Mouse (Mus musculus): ENCODE data around the gene Asic5. TPM values are rescaled to one million over a fixed set of nuclear protein-coding genes. Genes with fewer than 3 reads are reported as not detected.

Gene Asic5
- polyA plus RNA-seq (2012; rRNA removed): not detected in 2 replicates
- polyA plus RNA-seq (2014; fragmentation: Nextera tagmentation; extraction: Ambion mirVana): not detected in 2 replicates

- TF ChIP-seq POLR2A (IDR thresholded peaks at IDR 0.05; ENCODE audit: borderline replicate concordance, extremely low read depth, insufficient read depth, insufficient read length): no peak
- no peak within 1 kb of the TSS for H3K4me3 ChIP-seq (replicated peaks; ENCODE audit: low read length)
- WGBS: 86% methylated on average over 5 of the region's 5 CpGs
Observed at GRCm38 (mm10) chr3:81981990-81982389, at the start of gene Asic5. Gene Asic5 (plus strand): TSS chr3:81982290.

GRCm38 (mm10) chr3:81933348-81933747, 48.7 kb upstream of the Asic5 start:
- Histone ChIP-seq H3K4me1 (ENCODE audit: control insufficient read depth, insufficient read depth, low read length) (no peaks in the 10 kb centered on the region), H3K4me2 (replicated peaks; ENCODE audit: low read depth, low read length, severe bottlenecking) (no peak overlapping the region), H3K9ac (ENCODE audit: low read depth, low read length, severe bottlenecking) (no peak overlapping the region), H3K36me3 (ENCODE audit: control insufficient read depth, insufficient read depth, low read length) (no peaks in the 10 kb centered on the region), H3K27me3 (ENCODE audit: control insufficient read depth, insufficient read depth, low read length) (no peaks in the 10 kb centered on the region), H3K9me3 (ENCODE audit: control insufficient read depth, low read length) (no peaks in the 10 kb centered on the region), H3K4me3 (replicated peaks; ENCODE audit: low read length) (no peak overlapping the region), H3K27ac (replicated peaks; ENCODE audit: low read depth, low read length) (no peak overlapping the region)
- ATAC-seq (ENCODE audit: low FRiP score, low read depth): no peak
- WGBS: 75% methylated on average over 4 of the region's 4 CpGs
- DNase-seq (ENCODE audit: low spot score): no peak
- TF ChIP-seq POLR2A (IDR thresholded peaks at IDR 0.05; ENCODE audit: borderline replicate concordance, extremely low read depth, insufficient read depth, insufficient read length): no peak

More at GRCm38 (mm10) chr3:81981990-81982389, at the start of gene Asic5:
- H3K27me3 ChIP-seq (ENCODE audit: control insufficient read depth, insufficient read depth, low read length): no peaks in the 10 kb centered on the region
- no peaks in the 10 kb centered on the region for H3K36me3 ChIP-seq (ENCODE audit: control insufficient read depth, insufficient read depth, low read length)
- ATAC-seq (ENCODE audit: low FRiP score, low read depth) (no peak), DNase-seq (ENCODE audit: low spot score) (no peak)
- no peak within 1 kb of the TSS for H3K4me2 ChIP-seq (replicated peaks; ENCODE audit: low read depth, low read length, severe bottlenecking)
- H3K9ac ChIP-seq (ENCODE audit: low read depth, low read length, severe bottlenecking): no peak within 1 kb of the TSS
- no peaks in the 10 kb centered on the region for H3K4me1 ChIP-seq (ENCODE audit: control insufficient read depth, insufficient read depth, low read length)
- H3K9me3 ChIP-seq (ENCODE audit: control insufficient read depth, low read length): no peaks in the 10 kb centered on the region
- no peak within 1 kb of the TSS for H3K27ac ChIP-seq (replicated peaks; ENCODE audit: low read depth, low read length)

GRCm38 (mm10) chr3:81938924-81939323, 43.2 kb upstream of the Asic5 start:
- no peak for TF ChIP-seq POLR2A (IDR thresholded peaks at IDR 0.05; ENCODE audit: borderline replicate concordance, extremely low read depth, insufficient read depth, insufficient read length)
- Histone ChIP-seq H3K4me1 (ENCODE audit: control insufficient read depth, insufficient read depth, low read length) (no peaks in the 10 kb centered on the region), H3K4me2 (replicated peaks; ENCODE audit: low read depth, low read length, severe bottlenecking) (no peak overlapping the region), H3K9me3 (ENCODE audit: control insufficient read depth, low read length) (no peaks in the 10 kb centered on the region), H3K9ac (ENCODE audit: low read depth, low read length, severe bottlenecking) (no peak overlapping the region), H3K27me3 (ENCODE audit: control insufficient read depth, insufficient read depth, low read length) (no peaks in the 10 kb centered on the region), H3K4me3 (replicated peaks; ENCODE audit: low read length) (no peak overlapping the region), H3K27ac (replicated peaks; ENCODE audit: low read depth, low read length) (no peak overlapping the region), H3K36me3 (ENCODE audit: control insufficient read depth, insufficient read depth, low read length) (no peaks in the 10 kb centered on the region)
- no peak for DNase-seq (ENCODE audit: low spot score)
- ATAC-seq (ENCODE audit: low FRiP score, low read depth): no peak
- 55% methylated on average over 3 of the region's 3 CpGs for WGBS

GRCm38 (mm10) chr3:81942341-81942740, 39.7 kb upstream of the Asic5 start:
- H3K4me1 ChIP-seq (ENCODE audit: control insufficient read depth, insufficient read depth, low read length): no peaks in the 10 kb centered on the region
- DNase-seq (ENCODE audit: low spot score) (no peak), ATAC-seq (ENCODE audit: low FRiP score, low read depth) (no peak)
- no peak overlapping the region for H3K4me2 ChIP-seq (replicated peaks; ENCODE audit: low read depth, low read length, severe bottlenecking)
- no peak overlapping the region for H3K27ac ChIP-seq (replicated peaks; ENCODE audit: low read depth, low read length)
- no peak for TF ChIP-seq POLR2A (IDR thresholded peaks at IDR 0.05; ENCODE audit: borderline replicate concordance, extremely low read depth, insufficient read depth, insufficient read length)
- no peak overlapping the region for H3K9ac ChIP-seq (ENCODE audit: low read depth, low read length, severe bottlenecking)
- 91% methylated on average over 3 of the region's 3 CpGs for WGBS
- H3K4me3 ChIP-seq (replicated peaks; ENCODE audit: low read length): no peak overlapping the region
- no peaks in the 10 kb centered on the region for H3K9me3 ChIP-seq (ENCODE audit: control insufficient read depth, low read length)
- H3K36me3 ChIP-seq (ENCODE audit: control insufficient read depth, insufficient read depth, low read length): no peaks in the 10 kb centered on the region; the same call in 1 of the 2 replicates
- H3K27me3 ChIP-seq (ENCODE audit: control insufficient read depth, insufficient read depth, low read length): no peaks in the 10 kb centered on the region

GRCm38 (mm10) chr3:81943097-81943496, 39.0 kb upstream of the Asic5 start:
- no peak for ATAC-seq (ENCODE audit: low FRiP score, low read depth)
- DNase-seq (ENCODE audit: low spot score): no peak
- no peak overlapping the region for H3K4me3 ChIP-seq (replicated peaks; ENCODE audit: low read length)
- TF ChIP-seq POLR2A (IDR thresholded peaks at IDR 0.05; ENCODE audit: borderline replicate concordance, extremely low read depth, insufficient read depth, insufficient read length): no peak
- no peaks in the 10 kb centered on the region; the same call in 1 of the 2 replicates for H3K36me3 ChIP-seq (ENCODE audit: control insufficient read depth, insufficient read depth, low read length)
- H3K9me3 ChIP-seq (ENCODE audit: control insufficient read depth, low read length): no peaks in the 10 kb centered on the region
- no peak overlapping the region for H3K4me2 ChIP-seq (replicated peaks; ENCODE audit: low read depth, low read length, severe bottlenecking)
- H3K27me3 ChIP-seq (ENCODE audit: control insufficient read depth, insufficient read depth, low read length): no peaks in the 10 kb centered on the region
- WGBS: 81% methylated on average over 3 of the region's 3 CpGs
- no peak overlapping the region for H3K9ac ChIP-seq (ENCODE audit: low read depth, low read length, severe bottlenecking)
- no peaks in the 10 kb centered on the region for H3K4me1 ChIP-seq (ENCODE audit: control insufficient read depth, insufficient read depth, low read length)
- no peak overlapping the region for H3K27ac ChIP-seq (replicated peaks; ENCODE audit: low read depth, low read length)
